Mouse (Mus musculus) MEL (cell line): ENCODE data around the gene Bsn. TPM values are rescaled to one million over a fixed set of nuclear protein-coding genes. Genes with fewer than 3 reads are reported as not detected.
A peak's percentile ranks its signal among the peaks of the same experiment; 100 is the strongest.

Experiments
- DNase-seq: peaks from one replicate; pipeline ENCODE4 v3.0.0; 2011; ENCODE audit warnings: low read depth, low spot score
- H3K27ac ChIP-seq: 2 replicates; pipeline ENCODE4 v1.5.1; 2012; ENCODE audit warnings: low read depth, mild to moderate bottlenecking, control low read depth, low read length, moderate library complexity; ENCODE audit not compliant: control insufficient read depth
- H3K27me3 ChIP-seq, 2 experiments: fragments of 150-350 bp in 1 of 2; sonication (generic) in 1 of 2; 2 replicates each; pipeline ENCODE4 v1.6.1; 2012; ENCODE audit warnings: low read length in 2 of 2, mild to moderate bottlenecking in 2 of 2, improper control_type of control experiment in 1 of 2, moderate library complexity in 1 of 2; ENCODE audit not compliant: insufficient read depth in 2 of 2, control insufficient read depth in 1 of 2
- H3K36me3 ChIP-seq, 2 experiments: 2 replicates each; pipeline ENCODE4 v1.6.1; 2012 to 2014; ENCODE audit warnings: low read length in 2 of 2, improper control_type of control experiment in 1 of 2, inconsistent platforms in 1 of 2, mild to moderate bottlenecking in 1 of 2; ENCODE audit not compliant: insufficient read depth in 2 of 2, control insufficient read depth in 1 of 2
- H3K4me1 ChIP-seq, 2 experiments: fragments of 150-350 bp in 1 of 2; sonication (generic) in 1 of 2; 2 replicates each; pipeline ENCODE4 v1.6.1; 2012; ENCODE audit warnings: low read length in 2 of 2, improper control_type of control experiment in 1 of 2, mild to moderate bottlenecking in 1 of 2; ENCODE audit not compliant: insufficient read depth in 2 of 2, control insufficient read depth in 1 of 2
- H3K4me3 ChIP-seq, 2 experiments: fragments of 150-350 bp in 1 of 2; sonication (generic) in 1 of 2; 2 replicates each; pipeline ENCODE4 v1.5.1; 2012; ENCODE audit warnings: low read depth in 2 of 2, low read length in 2 of 2, mild to moderate bottlenecking in 2 of 2, moderate library complexity in 2 of 2, control low read depth in 1 of 2, improper control_type of control experiment in 1 of 2; ENCODE audit not compliant: control insufficient read depth in 1 of 2, insufficient read depth in 1 of 2
- H3K79me2 ChIP-seq: 2 replicates; pipeline ENCODE4 v1.6.1; 2012; ENCODE audit warnings: mild to moderate bottlenecking, low read length, moderate library complexity; ENCODE audit not compliant: control insufficient read depth, poor library complexity, insufficient read depth
- H3K9ac ChIP-seq: 2 replicates; pipeline ENCODE4 v1.6.1; 2012; ENCODE audit warnings: low read depth, mild to moderate bottlenecking, control low read depth, low read length, moderate library complexity; ENCODE audit not compliant: control insufficient read depth, poor library complexity, severe bottlenecking
- H3K9me3 ChIP-seq: fragments of 150-350 bp; sonication (generic); replicated peaks from 2 replicates; pipeline ENCODE4 v1.6.1; 2012; ENCODE audit warnings: mild to moderate bottlenecking, low read length, improper control_type of control experiment, moderate library complexity; ENCODE audit not compliant: insufficient read depth
- NELFE ChIP-seq: IDR thresholded peaks from 2 replicates; pipeline ENCODE4 v1.6.1; 2011; ENCODE audit warnings: low read depth, low read length, improper control_type of control experiment
- NRF1 ChIP-seq: IDR thresholded peaks from 2 replicates; pipeline ENCODE4 v1.6.1; 2014; ENCODE audit warnings: low read depth, mild to moderate bottlenecking, inconsistent platforms, low read length, improper control_type of control experiment, moderate library complexity; ENCODE audit not compliant: poor library complexity, insufficient read depth, severe bottlenecking
- POLR2A ChIP-seq, 2 experiments: IDR thresholded peaks; 2 replicates each; pipeline ENCODE4 v1.6.1; 2011 to 2012; ENCODE audit warnings: low read length in 2 of 2, mild to moderate bottlenecking in 2 of 2, control low read depth in 1 of 2, improper control_type of control experiment in 1 of 2, low read depth in 1 of 2, moderate library complexity in 1 of 2; ENCODE audit not compliant: control insufficient read depth in 1 of 2, insufficient read depth in 1 of 2, poor library complexity in 1 of 2
- POLR2AphosphoS2 ChIP-seq: IDR thresholded peaks from 2 replicates; pipeline ENCODE4 v1.6.1; 2011; ENCODE audit warnings: low read length, improper control_type of control experiment
- RAD21 ChIP-seq: IDR thresholded peaks from 2 replicates; pipeline ENCODE4 v1.6.1; 2011; ENCODE audit warnings: mild to moderate bottlenecking, low read depth, low read length, improper control_type of control experiment
- SIN3A ChIP-seq: IDR thresholded peaks from 2 replicates; pipeline ENCODE4 v1.6.1; 2012; ENCODE audit warnings: low read length, improper control_type of control experiment, inconsistent platforms
- SMC3 ChIP-seq: IDR thresholded peaks from 2 replicates; pipeline ENCODE4 v1.6.1; 2011; ENCODE audit warnings: low read depth, low read length, improper control_type of control experiment
- ZMIZ1 ChIP-seq: IDR thresholded peaks from 2 replicates; pipeline ENCODE4 v1.6.1; 2012; ENCODE audit warnings: low read depth, mild to moderate bottlenecking, inconsistent platforms, low read length, improper control_type of control experiment, moderate library complexity
- polyA plus RNA-seq, 2 experiments: library from polyadenylated mRNA; stranded (reverse) in 1 of 2; unstranded in 1 of 2; fragments of >175 nt in 1 of 2; fragments of >200 nt in 1 of 2; gene quantifications; 2 replicates each; pipeline versions ENCODE4 v1.2.1 to v1.2.4; 2012; ENCODE audit warnings: low replicate concordance in 2 of 2, low read depth in 1 of 2; ENCODE audit not compliant: insufficient read length in 2 of 2, insufficient read depth in 1 of 2, missing spikeins in 1 of 2
- total RNA-seq: library from RNA; depleted of rRNA; stranded (reverse); fragments of 300-350 nt; gene quantifications from 2 replicates; pipeline ENCODE4 v1.2.3, GENCODE M21; 2012

The Bsn gene
- total and polyA plus RNA-seq, 3 experiments: 3.5 to 5.6 TPM; not detected in 1

DNA sequence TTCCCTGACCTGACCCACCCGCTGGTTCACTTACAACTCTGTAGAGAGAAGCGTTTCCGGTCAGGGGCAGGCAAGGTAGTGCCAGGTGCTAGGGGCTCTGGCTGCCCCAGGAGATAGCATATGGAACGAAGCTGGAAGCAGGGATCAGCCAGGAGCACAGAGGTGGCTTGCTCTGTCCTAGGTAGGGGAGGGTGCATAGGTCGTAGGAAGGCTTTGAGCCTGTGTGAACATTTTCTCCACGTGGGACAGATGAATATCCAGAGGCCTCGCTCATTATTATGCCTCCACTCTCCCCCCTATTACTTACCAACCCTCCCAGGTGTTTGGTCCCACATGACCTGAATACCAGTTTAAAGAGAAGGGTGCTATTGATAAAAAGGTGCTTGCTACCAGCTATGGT, 137.8 kb downstream of the Bsn start:
- H3K36me3 ChIP-seq: peaks cover 0 to 4% of the 10 kb centered on the region in 2 experiments; a peak in 2 of 4 replicates
- no peak overlapping the region for H3K9ac ChIP-seq
- H3K79me2 ChIP-seq: peaks cover 10% of the 10 kb centered on the region
- H3K27ac ChIP-seq: no peak overlapping the region
- no peaks in the 10 kb centered on the region for H3K9me3 ChIP-seq
- TF ChIP-seq ZMIZ1 (0 out of 2 replicates have a peak, but pooled peaks have one; percentile 14), POLR2A (IDR thresholded peaks at IDR 0.05; ENCODE audit: control insufficient read depth in 1 of 2, insufficient read depth in 1 of 2, low read depth in 1 of 2, low read length in 2 of 2, poor library complexity in 1 of 2) (no peak)
- DNase-seq: no peak
- H3K27me3 ChIP-seq: no peaks in the 10 kb centered on the region
- peaks cover 1 to 15% of the 10 kb centered on the region in 2 experiments for H3K4me1 ChIP-seq
- no peak overlapping the region for H3K4me3 ChIP-seq

DNA sequence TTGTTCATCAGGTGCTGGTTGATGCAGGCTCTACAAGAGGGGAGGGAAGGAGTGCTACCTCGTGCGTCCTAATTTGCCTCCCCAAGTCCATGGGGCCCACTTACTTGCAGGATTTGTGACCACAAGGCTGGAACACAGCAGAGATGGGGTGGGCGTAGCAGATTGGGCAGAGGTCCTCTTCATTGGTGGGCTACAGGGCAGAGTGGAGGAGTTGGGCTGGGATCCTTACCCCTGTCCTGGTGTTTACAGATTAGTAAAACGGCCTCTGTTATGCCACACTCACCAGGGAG, 138.3 kb downstream of the Bsn start:
- Histone ChIP-seq H3K27me3 (no peaks in the 10 kb centered on the region), H3K9me3 (no peaks in the 10 kb centered on the region)
- TF ChIP-seq SMC3: 0 out of 2 replicates have a peak, but pooled peaks have one; percentile 10
- no peak for TF ChIP-seq NRF1
- no peak for TF ChIP-seq SIN3A
- no peak for TF ChIP-seq RAD21
- 0 out of 2 replicates have a peak, but pooled peaks have one; percentile 17 for TF ChIP-seq POLR2AphosphoS2
- TF ChIP-seq, all 39 proteins: peak for 2
- Histone ChIP-seq H3K79me2 (peaks cover 10% of the 10 kb centered on the region), H3K9ac (no peak overlapping the region), H3K4me1 (peaks cover 2 to 17% of the 10 kb centered on the region in 2 experiments), H3K27ac (no peak overlapping the region), H3K36me3 (peaks cover 0 to 6% of the 10 kb centered on the region in 2 experiments; a peak in 2 of 4 replicates), H3K4me3 (no peak overlapping the region)
- DNase-seq: no peak

DNA sequence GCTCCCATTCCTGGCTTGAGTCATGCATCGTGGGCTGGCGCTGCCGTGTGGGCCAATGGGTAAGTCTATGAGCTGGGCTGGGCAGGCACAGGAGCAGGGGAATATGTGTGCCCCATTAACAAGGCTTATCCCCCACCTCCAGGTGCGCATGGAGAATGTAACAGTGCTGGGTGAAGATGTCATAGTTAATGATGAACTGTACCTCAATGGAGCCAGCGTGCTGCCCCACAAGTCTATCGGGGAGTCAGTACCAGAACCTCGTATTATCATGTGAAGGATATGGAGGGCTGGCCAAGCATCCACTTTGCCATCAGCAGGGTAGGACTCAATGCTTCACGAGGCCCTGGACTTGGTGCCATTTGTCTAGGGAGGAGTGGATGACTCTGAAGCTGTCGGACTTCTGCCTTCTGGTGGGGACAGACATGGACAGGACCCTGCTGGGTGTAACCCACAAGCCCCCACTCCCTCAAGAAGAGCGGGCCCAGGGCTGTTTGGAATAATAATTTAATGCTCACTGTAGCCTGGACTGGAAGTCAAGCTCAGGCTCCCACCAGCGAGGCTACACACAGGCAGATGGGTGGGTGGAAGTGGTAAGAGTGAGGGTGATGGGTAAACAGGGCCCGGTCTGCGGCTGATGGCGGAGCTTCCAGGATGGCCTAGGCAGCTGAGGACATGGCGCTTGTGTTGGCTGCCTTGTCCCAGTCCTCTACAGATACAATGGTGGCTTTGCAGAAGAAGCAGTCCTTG, 138.8 kb downstream of the Bsn start:
- peaks cover 2 to 17% of the 10 kb centered on the region in 2 experiments for H3K4me1 ChIP-seq
- no peak overlapping the region for H3K9ac ChIP-seq
- peaks cover 10% of the 10 kb centered on the region for H3K79me2 ChIP-seq
- no peaks in the 10 kb centered on the region for H3K9me3 ChIP-seq
- TF ChIP-seq POLR2AphosphoS2 (peak; percentile 40; the same call in 1 of the 2 replicates), NELFE (no peak)
- TF ChIP-seq, all 39 proteins: peak for 1
- H3K27ac ChIP-seq: no peak overlapping the region
- no peak overlapping the region for H3K4me3 ChIP-seq
- H3K36me3 ChIP-seq: peaks cover 0 to 6% of the 10 kb centered on the region in 2 experiments; a peak in 2 of 4 replicates
- no peaks in the 10 kb centered on the region for H3K27me3 ChIP-seq
- no peak for DNase-seq
